Mouse (Mus musculus) adrenal gland (tissue): ENCODE data around the gene Lad1.

Experiments used
- intact Hi-C: fragments of 180-260 bp; cut with DNase I; formaldehyde crosslinking; loops from one replicate; pipeline ENCODE4 v1.15.1; 2025
- long read RNA-seq, 2 experiments: library from polyadenylated mRNA; unstranded; transcript quantifications; one replicate each; pipeline ENCODE4 v2.0.0; 2020; ENCODE audit warnings: borderline replicate concordance in 1 of 2; ENCODE audit not compliant: insufficient replicate concordance in 1 of 2

The Lad1 gene
- long read RNA-seq, experiment 1: 0 reads
- long read RNA-seq, experiment 2: 0 reads

DNA sequence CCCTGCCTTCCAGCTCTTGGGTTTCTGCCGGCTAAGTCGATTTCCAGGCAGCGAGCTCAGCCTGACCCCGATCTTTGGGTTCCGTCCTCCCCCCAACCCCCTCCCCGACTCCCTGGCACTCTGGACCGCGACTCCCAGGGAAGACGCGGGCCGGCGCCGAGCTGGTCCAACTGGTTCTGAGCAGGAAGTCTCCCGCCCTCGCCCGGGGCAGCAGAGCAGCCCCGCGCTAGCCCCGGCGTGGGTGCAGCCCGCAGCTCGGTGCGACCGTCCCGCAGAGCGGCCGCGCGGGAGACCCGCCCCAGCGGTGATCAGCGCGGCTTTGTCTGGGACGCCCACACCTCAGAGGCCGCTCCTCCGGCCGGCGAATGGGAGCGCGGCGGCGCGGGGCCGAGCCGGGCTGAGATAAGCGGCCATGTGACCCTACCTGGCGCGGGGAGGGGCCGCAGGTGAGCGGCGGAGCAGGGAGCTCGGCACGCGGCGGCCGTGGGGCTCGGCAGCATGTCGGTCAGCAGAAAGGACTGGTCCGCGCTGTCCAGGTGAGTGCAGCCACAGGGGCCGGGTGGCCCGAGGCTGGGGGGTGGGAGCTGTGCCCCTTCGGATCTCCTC, at the start of gene Lad1:
Gene Lad1, plus strand, starts transcription at position 118 of the 606 bp plus-strand sequence.
- intact Hi-C loops: no loop called here

DNA sequence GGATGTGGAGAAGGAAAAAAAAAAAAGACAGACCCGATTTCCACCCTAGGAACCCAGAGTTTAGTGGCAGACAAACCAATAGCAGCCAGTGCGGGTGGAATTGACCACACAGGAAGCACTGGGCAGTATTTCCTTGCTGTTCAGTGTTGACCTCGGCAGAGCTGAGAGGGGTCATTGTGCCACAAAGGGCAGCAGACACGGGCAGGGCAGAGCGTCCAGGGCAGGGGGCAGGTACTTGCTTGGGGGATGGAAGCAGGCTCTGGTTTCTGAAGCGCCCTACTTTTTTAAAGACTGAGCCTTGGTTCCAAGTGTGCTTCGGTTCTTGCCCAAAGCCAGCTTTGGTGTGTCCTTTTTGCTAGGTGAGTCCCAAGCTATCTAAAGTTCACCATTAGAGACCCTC, 48.2 kb upstream of the Lad1 start:
- intact Hi-C loops: no loop called here

DNA sequence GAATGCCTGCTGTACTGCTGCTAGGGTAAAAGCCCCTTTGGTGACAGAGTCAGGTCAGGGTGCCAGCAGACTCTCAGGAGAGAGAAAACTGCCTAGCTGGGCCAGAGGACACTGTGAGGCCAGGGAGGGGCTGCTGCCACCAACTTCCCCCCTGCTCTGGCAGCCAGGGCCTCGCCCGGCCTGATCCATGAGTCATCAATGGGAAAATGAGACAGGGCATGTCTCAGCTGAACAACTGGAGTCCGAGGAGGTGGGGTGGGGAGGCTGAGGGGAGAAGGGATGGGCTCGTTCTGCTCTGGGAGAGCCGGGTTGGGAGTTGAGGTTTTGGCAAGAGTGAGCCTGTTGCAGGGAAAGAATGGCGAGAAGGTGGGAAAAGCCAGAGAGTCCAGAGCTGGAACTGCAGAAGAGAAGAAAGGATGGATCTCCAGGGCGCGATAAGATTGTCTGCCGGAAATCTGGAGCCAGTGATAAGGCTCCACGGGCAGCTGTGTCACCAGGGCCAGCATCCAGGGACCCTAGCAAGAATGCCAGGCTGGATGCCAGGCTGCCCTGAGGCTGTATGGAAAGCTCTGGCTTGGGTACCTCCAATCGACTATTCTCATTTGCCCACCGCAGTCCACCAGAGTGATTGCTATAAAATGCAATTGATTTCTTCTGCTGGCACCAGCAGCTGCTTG, 47.4 kb upstream of the Lad1 start:
- intact Hi-C loops: no loop called here

DNA sequence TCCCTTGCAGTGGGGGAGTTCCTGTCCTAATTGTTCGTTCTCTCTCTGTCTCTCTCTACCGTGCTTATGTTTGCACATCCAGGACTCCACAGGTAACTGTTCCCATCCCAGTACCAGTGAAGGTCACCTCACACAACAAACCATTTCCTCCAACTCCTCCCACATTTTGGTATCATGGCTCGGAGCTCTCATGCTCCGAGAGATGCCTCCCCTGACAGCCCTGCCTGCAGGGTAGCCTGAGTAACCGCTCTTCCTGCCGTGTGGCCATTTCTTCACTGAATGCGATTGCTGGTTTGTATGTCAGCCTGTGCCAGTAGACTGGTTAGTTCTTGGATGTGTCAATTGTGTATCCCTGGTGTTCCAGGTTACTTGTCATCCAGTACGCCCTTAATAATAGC, 46.8 kb upstream of the Lad1 start:
- intact Hi-C loops: no loop called here

DNA sequence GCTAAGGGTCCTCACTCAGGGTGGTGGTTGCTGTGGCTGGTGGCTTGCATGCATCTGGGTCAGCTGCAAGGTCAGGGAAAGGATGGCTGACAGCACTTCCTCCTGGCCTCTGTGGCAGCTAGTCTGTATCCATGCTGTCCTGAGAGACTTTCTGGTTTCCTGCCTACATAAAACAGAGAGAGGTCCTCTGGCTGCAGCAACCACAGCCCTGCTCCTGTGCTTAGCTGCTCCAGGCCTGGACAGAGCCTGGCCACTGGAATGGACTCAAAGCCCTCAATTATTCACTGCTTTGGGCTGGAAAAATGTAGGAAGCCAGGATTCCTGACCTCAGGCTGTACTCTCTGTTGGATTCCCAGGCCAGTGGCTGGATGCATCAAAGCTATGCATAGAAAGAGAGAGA, 41.8 kb upstream of the Lad1 start:
- intact Hi-C loops: no loop called here

DNA sequence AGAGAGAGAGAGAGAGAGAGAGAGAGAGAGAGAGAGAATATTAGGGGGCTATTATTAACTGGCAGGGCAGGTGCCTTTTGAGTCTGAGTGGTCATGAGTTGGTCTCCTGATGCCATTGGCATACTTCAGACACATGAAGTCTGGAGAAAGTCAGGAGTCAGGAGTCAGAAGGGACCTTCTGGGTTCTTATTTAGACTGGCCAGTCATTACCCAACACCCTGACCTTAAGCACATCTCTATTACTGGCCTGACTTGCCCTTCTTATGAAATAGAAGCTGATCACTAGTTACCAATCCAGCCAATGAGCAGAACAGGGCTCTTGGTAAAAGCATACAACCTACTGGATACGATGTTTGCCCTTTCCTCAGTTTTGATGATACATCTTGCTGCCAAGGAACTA, 41.4 kb upstream of the Lad1 start:
- intact Hi-C loops: no loop called here

DNA sequence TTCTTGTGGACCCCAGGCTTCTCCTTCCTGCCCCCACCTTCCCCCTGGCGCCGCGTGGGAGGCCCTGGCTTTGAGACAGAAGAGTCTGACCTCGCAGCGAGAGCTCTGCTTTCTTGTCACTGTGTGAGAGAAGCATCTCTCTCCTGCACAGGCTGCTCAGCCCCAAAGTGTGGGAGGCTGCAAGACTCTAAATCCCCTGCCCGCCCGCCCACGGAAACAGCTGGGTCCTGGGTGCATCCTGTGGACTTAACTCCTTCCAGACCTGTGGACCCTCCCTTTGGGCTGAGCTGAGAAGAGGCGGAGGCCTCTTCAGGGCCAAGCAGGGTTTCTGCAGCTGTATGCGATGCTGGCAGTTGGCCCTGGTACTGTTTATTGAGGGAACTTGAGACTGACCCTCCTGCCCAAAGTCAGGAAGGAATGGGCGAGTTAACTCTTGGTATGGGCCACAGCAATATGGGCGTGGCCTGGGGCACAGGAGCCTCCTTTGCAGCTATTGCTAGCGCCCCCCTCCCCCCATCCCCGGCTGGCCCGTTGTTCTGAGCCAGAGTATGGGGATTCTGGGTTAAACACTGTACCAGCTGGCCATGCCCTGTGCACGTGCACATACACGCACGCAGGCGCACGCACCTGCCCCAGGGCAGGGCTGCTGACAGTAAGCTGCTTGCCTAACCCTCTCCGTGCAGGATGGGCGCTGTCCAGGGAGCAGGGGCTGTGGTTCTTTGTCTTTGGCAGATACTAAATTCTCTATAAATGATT, 39.4 kb upstream of the Lad1 start, which contains the start of gene Tnni1:
Gene Tnni1, plus strand, starts transcription at position 655 of the 756 bp plus-strand sequence.
- intact Hi-C loops: no loop called here

DNA sequence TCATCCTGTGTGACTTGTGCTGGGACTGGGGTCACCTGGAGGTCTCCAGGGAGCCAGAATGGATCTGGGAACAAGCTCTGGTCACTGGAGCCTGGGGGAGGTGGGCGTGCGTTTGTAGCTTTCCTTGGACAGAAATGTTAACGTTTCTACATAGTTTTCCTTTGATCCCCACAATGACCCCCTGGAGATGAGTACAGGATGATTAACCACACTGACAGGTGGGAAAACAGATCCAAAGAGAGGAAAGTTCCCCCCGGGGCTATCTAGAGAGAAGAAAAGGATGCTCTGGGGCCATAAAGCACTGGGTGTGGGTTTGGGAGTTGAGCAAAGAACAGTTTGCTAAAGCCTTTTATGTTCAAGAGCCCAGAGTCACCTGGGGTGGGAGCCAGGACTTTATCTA, 37.7 kb upstream of the Lad1 start:
- intact Hi-C loops: loop anchor here (1.0 to 2.0 kb wide), 2 partner anchors 27 to 62 kb away; no protein-coding TSS in a partner anchor

DNA sequence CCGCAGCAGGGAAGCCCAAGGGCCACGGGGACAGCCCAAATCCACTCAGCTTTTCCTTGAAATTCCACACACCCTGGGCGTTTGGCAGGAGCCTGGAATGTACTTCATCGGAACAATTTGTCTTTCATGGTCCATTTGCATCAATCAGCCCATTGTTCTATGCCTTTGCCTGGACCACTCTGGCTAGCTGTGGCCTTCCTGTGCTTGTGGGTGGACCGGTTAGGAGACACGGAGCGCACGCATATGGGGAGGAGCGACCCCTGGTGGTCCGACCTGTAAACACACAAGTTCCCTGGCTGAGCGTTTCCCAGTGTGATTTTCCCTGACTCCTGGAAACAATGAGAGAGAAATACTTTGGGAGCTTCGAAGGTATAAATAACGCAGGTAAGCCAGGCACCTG, 37.2 kb upstream of the Lad1 start:
- intact Hi-C loops: loop anchor here (1.0 to 2.0 kb wide), 2 partner anchors 28 to 62 kb away; no protein-coding TSS in a partner anchor

DNA sequence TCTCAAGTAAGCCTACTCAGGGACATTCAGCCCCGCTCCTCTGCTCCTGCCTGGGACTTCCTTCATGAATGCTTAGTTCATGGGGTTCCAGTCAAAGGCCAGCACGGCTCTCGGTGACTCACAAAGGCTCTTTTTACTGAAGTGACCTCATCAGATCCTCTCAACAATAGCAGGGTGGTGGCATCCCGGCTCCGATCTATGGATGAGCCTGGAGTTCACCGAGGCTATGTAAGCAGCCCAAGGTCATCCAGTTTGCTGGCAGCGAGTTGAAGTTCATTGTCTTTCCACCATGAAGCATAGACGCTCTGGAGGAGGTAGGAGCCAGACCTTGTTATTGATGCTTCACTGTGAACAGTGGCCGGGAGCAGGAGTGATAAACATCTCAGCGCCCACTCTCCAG, 35.6 kb upstream of the Lad1 start:
- intact Hi-C loops: no loop called here

DNA sequence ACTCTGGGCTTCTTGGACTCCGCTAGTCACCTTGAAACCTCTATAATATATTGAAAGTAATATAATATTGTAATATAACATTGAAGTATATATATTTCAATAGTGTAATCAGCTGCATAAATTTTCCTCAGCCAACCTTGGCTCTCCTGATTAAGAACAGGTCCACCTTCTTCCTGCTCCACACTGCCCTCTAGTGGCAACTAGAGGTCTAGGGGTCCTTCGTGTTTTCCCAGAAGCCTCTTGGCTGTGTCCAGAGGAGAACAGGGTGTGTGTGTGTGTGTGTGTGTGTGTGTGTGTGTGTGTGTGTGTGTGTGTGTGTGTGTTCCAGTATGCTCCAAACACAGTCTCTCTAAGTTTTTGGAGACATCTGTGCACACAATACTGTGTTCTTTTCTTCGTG, 30.6 kb upstream of the Lad1 start:
- intact Hi-C loops: no loop called here

DNA sequence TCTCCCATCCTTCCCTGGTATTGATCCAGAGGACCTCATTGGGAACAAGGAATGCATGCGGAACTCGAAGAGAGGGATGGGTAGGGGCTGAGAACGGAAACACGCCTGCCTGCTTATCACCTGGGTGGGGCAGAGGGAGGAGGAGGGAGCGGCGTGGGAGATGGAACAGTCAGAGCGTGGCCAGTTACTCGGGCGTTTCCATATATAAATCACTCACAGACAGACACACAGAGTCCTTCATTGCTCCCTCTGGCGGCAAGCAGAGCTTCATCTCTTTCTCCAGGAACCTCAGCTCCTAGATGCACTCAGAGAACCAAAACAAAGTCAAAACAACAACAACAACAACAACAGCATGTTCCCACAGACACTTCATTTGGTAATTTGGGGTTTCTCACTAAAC, 29.7 kb upstream of the Lad1 start:
- intact Hi-C loops: no loop called here

DNA sequence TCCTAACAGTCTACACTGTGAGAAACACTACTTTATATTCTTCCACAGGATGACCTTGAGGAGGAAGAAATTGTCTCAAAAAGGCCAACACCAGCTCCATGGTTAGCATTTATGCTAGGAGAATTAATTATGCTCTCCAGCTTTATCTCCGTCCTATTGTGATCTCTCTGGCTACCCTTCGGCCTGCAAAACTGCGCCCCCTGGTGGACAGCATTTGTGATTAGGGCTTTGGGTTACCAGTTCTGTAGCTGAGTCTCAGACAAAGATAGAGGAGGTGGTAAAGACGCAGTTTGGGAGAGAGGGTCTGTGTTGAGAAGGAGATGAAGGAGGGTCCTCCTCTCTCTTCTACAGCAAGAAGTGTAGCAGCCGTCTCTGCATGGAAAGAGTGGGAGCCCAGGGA, 28.6 kb upstream of the Lad1 start:
- intact Hi-C loops: no loop called here

DNA sequence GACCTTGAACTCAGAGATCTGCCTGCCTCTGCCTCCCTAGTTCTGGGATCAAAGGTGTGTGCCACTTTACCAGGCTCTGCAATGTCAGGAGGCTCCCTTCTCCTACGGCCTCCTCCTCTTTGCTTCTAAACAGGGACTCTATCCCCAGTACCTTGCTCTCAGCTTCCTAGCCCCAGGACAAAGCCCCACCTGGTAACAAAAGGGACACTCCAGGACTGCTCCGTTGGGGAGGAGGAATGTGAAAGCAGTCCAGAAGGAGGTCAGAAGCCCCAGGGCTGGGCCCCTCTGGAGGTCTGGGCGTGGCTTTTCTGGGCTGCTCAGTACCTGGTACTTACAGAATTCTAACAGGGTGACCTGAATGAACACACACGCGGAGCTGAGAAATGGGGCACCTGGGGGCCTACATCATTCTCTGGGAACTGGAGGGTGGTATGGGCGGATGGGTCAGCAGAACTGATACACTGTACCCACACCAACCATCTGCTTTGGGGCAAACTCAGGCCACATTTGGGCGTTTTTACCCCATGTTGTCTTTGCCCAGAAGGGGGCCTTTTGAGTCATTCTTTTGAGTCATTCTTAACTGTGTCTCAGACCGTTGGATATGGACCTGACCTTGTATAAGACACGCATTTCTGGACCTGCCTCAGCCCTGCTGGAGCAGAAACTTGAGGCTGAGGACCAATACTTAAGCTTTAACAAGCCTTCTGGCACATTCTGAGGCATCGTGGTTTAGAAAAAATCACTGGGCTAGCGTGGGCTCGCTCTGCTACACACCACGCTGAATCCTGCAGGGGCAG, 26.1 kb upstream of the Lad1 start:
- intact Hi-C loops: no loop called here

DNA sequence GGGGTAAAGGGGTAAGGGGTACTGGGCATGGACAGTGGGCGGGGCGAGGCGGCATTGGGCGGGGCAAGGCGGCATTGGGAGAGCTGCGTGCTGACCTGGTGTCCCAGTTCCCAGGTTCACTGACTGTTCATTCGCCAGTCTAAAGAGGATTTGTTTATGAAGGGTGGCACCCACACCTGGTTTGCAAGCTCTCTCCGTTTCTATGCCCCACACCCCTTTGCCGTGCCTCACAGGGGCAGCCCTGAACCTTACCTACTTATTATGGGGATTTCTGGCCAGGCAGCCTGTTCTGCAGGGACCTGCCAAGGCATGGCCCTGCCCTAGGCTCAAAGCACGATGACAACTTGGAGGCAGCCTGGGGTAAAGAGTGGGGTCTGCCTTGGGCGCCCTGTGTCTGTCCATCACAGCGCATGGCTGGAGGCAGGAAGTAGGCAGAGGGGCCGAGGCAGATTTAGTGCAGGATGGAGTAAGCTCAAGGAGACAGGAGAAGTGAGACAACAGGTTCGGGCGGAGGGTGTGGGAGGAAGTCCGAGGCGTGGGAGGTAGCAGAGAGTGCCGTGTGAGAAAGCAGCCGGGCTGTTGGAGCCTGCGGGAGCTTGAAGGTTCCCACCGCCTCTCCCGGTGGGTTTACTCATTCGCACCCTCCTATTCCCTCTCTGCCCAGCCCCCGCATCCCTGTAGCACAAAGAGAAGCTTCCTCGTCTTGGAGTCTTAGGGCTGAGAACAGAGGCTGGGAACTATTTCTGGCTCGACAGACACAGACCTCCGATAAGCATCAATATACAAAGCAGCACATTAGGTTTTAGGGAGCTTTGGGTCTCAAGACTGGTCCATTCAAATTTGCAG, 24.8 kb upstream of the Lad1 start:
- intact Hi-C loops: no loop called here

DNA sequence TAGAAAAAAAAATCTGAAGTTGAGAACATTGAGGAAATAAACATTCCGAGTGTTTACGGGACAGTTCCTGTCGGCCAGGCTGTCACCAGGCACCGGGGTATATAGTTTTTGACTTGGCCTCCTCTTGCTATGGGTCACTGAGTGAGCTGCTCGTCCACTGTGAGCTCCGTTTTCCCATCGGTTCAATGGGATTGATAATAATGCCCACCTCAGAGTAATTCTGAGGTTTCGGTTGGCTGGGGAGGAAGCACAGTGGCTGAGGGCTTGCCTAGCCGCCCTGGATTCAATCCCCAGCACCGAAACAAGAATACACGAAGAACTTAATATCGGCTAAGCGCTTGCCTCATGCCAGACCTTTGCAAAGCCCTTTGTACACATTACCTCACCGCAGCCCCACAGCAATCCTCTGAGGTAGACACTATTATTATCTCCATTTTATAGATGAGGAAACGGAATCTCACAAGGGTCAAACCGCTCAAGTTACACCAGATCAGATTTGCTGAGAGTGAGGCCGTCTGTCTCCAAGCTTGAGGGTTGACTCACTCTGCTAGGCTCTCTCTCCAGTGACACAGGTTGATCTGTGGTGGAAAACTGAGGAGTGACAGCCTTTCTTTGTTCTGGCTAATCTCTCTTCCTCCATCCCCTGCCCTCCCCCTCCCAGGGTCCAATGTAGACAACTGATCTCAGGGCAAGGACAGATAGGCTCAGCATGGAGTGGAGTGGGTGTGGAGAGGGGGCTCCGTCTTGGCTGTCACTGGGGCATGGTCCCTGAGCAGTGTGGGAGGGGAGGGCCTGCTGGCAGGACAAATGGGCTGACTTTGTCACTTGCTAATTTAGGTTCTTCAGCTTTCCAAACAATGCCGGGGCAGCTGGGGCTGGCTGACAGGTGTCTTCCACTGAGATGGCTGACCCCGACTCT, 23.9 kb upstream of the Lad1 start:
- intact Hi-C loops: no loop called here

DNA sequence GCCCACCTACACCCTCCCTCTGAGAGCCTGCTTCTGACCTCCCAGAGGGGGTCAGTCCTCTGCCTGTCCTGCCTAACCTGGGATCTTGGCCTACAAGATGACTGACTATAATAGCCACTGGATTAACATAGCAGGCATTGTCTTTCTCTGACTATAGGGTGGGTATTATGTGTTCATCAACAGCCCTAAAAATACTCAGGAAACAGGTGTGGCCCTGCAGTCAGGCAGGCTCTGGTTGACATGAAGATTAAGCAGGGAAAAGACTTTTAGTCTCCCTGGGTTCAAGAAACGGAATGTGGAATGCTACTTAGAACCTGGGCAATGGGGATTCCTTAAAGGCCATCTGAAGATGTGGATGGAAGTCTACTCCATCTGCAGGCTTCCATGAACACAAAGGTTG, 19.9 kb upstream of the Lad1 start:
- intact Hi-C loops: no loop called here

DNA sequence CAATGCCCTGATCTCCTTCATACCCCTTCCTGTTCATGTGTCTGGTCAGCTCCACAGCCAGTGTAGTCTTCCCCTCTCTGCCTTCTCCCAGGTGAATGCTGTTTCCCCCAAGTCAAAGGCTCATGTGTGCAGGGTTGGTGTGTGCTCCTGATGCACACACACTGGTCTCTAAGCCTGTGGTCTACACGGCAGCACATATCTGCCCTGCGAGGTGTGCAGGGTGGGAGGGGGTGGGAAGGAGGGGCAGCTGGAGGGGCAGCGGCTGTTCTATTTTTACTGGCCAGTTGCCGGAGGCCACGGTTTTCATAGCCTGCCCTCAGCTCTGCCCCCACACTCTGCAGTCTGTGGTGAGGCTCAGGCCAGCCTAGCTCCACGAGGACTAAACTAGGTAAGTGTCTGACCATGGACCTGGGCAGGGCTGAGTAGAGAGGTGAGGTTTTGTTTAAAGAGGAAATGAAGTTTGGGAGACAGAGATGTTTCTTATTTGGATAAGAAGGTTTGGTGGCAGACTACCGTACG, 19.2 kb upstream of the Lad1 start:
- intact Hi-C loops: no loop called here
